Mouse (Mus musculus) gastrocnemius, adult 18-20 months (tissue): ENCODE data around the gene Adra2c. TPM values are rescaled to one million over a fixed set of nuclear protein-coding genes. Genes with fewer than 3 reads are reported as not detected.
A peak's percentile ranks its signal among the peaks of the same experiment; 100 is the strongest.

ENCODE experiments used
- DNase-seq: peaks from one replicate; pipeline ENCODE4 v3.0.0; 2021; ENCODE audit warnings: low spot score
- total RNA-seq, 2 experiments: library from RNA; stranded (reverse); gene quantifications; 2 replicates each; pipeline ENCODE4 v1.2.3; 2021

The Adra2c gene
- total RNA-seq, 2 experiments from 2014 or later: 0.18 to 0.31 TPM

DNA sequence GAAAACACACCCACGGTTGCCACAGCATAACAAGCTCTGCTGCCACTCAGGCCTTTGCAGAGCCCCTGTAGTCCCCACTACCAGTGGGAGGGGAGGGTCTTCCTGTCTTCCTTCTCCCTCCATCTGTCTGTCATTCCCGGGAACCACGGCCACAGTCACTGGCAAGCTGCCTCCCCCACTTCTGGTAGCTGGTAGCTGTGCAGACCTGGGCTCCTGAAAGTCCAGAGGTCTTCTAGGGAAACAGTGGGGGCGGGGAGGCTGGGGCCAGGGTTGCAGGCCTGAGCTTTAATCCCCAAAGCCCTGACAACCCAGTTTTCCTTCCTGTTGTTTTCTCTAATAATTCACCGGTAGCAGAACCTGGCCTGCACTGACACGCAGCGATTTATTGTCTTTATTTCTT, 31.7 kb downstream of the Adra2c start:
- DNase-seq: no peak

- no peak for DNase-seq
Observed at GRCm38 (mm10) chr5:35311738-35312250, 33.7 kb downstream of the Adra2c start.

- DNase-seq: no peak
Observed at GRCm38 (mm10) chr5:35313231-35313821, 35.2 kb downstream of the Adra2c start.

DNA sequence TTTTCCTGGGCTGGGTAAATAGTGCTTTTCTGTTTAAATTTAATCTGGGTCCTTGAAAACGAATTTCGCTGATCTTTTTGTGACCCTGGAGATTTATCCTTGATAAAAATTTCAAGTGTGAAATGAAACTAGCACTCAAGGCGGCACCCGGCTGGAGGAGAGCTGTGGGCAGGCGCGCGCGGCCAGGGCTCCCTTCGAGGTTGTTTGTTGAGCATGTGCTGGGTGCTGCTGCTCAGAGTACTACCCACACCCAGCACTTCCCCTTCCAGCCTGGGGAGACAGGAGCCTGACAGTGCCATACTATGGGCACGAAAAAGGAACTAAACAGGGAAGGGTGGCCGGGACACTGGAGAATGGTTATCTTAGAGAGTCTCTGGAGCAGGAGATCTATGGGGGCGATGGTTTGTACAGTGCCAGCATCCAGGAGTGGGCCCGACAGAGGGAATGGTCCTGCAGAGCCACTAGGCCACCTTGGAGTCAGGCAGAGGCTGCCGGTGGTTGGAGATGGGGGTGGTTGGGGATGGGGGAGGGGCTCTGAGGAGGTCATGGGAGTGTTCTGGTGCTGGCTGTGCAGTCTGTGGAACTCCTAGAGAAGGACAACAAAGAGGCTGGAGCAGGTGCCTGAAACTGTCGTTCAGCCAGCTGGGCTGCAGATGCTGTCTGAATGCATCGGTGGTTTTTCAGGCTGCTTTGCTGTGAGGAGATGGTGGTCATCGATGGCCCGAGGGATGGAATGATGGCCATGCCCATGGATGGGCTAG, 35.9 kb downstream of the Adra2c start:
- no peak for DNase-seq

DNA sequence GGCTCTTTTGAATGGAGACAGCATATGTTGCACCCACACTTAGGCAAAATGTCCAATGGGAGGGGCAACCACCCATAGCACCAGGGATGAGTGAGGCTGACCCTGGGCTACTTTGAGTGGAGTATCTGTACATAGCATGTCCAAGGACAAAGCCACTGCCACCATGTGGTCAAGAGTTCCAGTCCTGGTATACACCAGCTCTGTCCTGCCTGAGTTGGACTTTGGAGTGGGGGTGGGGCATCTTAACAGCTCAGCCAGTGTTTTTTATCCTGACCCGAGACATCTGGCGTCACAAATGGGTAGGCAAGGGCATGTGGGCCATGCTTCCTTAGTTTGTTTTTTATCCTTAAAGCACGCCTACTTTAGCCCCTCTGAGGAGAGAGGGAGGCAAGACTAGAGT, 36.5 kb downstream of the Adra2c start:
- no peak for DNase-seq

DNA sequence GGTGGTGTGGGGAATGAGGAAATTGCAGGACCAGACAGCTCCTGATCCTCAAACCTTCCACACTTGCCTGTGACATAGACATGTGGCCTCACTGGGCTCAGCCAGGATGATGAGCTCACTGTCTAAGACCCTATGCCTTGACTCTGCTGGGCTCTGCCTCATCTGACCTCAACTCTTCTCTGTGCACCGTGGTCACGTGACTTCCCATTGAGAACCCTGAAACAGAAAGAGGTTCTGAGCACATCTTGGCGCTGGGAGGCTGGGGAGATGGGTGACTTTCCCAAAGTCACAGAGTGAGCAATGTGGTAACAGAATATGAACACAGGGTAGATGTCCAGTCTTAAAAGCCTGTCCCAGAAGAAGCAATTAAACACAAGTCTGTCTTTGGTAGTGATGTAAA, 37.1 kb downstream of the Adra2c start:
- DNase-seq: no peak

DNA sequence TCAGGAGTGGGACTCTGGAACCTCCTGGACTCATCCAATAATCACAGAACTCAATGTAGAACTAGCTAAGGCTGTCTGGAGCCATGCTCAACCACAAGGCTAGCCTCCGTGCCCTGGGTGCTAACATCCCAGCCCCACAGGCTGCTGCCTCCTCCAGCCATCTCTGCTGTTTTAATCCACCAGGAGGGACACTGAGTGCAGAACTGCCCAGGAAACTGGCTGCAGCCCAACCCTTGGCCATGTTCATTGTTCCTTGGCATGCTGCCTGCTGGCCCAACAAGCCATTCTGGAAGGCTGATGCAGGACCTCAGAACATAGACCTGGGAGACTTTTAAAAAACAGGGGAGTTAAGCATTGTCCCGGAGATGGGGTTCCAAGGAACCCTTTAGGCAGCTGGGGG, 42.5 kb downstream of the Adra2c start:
- peak; percentile 84 for DNase-seq

DNA sequence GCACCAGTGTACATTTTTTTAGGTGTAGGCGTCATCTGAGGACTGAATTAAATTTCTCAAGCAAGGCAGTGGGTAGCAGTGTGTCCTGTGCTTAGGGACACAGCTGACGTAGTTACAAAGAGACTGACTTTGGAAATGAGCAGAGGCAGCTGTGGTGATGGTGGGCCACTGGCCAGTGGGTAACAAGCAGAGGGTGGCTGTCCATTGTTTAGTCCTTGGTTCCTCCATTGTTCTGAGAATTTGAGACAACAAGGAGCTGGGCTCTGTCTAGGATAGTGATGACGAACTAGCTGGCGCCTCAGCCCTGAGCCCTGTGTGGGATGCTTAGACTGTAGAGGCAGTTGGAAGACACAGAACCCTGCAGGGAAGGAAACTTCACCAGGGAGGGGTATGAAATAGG, 52.7 kb downstream of the Adra2c start:
- DNase-seq: no peak

Other genes with a start within 250 kb of the Adra2c start
- gene Hgfac, start 236.8 kb upstream of the Adra2c start, total RNA-seq: under 1 TPM in 1 of 2 experiments, not detected in 1; 0.57 TPM
- gene Dok7, start 221.6 kb upstream of the Adra2c start, total RNA-seq: 10 to 100 TPM; 17.5 to 20.0 TPM
- gene Lrpap1, start 172.6 kb upstream of the Adra2c start, total RNA-seq: 10 to 100 TPM; 27.2 to 27.9 TPM
- gene Hmx1, start 110.8 kb downstream of the Adra2c start, total RNA-seq: not detected
- gene Cpz, start 247.4 kb downstream of the Adra2c start, total RNA-seq: under 1 TPM in 1 of 2 experiments, not detected in 1; 0.12 TPM